Mouse (Mus musculus): ENCODE data around the gene Nap1l4. TPM values are rescaled to one million over a fixed set of nuclear protein-coding genes. Genes with fewer than 3 reads are reported as not detected.

The Nap1l4 gene
- total and polyA plus RNA-seq, 3 experiments: 98.4 to 197 (median 168) TPM

DNA sequence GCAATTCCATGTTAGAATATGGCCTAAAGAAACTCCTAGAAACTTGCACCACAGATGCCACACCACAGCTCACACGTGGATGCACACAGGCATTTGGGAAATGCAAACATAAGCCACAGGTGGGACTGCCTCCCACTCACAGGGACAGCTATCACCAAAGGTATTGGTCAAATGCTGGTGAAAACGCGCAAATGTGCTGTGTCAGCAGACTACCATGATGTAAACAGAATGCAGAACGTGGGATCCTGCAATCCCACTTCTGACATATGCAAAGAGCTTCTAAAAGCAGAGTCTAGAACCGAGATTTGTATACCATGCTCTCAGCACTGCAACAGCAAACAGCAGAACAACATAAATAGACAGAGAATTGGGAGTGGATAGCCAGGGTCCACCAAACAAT lies 34.1 kb upstream of the Nap1l4 start:
- H3K27ac ChIP-seq: no peak overlapping the region
- intact Hi-C loops (cut with DNase I): loop anchor here (5.0 kb wide), 1 partner anchor 179 kb away; no protein-coding TSS in a partner anchor
- H3K4me1 ChIP-seq (ENCODE audit: control insufficient read depth, insufficient read depth, low read length): no peaks in the 10 kb centered on the region; the same call in 1 of the 2 replicates
- H3K4me3 ChIP-seq: no peak overlapping the region
- TF ChIP-seq CTCF (IDR thresholded peaks at IDR 0.05) (no peak), POLR2A (IDR thresholded peaks at IDR 0.05; ENCODE audit: insufficient read depth, low read depth, low read length) (no peak), EP300 (IDR thresholded peaks at IDR 0.05; ENCODE audit: insufficient read depth, low read depth, low read length) (no peak)
- no peaks in the 10 kb centered on the region for H3K79me2 ChIP-seq (replicated peaks; ENCODE audit: control insufficient read depth, insufficient read depth, low read length)
- H3K27me3 ChIP-seq (ENCODE audit: control insufficient read depth, insufficient read depth, low read length): no peaks in the 10 kb centered on the region
- DNase-seq: no peak
- H3K36me3 ChIP-seq (ENCODE audit: control insufficient read depth, insufficient read depth, low read length): no peaks in the 10 kb centered on the region
- 90% methylated on average over 5 of the region's 5 CpGs for WGBS
- H3K9ac ChIP-seq (ENCODE audit: low read depth, low read length): no peak overlapping the region

- no peaks in the 10 kb centered on the region for H3K27me3 ChIP-seq (ENCODE audit: control insufficient read depth, insufficient read depth, low read length)
- TF ChIP-seq POLR2A (IDR thresholded peaks at IDR 0.05; ENCODE audit: insufficient read depth, low read depth, low read length) (no peak), CTCF (IDR thresholded peaks at IDR 0.05) (no peak), EP300 (IDR thresholded peaks at IDR 0.05; ENCODE audit: insufficient read depth, low read depth, low read length) (no peak)
- H3K4me1 ChIP-seq (ENCODE audit: control insufficient read depth, insufficient read depth, low read length): no peaks in the 10 kb centered on the region; the same call in 1 of the 2 replicates
- no peak for DNase-seq
- 95% methylated on average over 11 of the region's 11 CpGs for WGBS
- H3K27ac ChIP-seq: no peak overlapping the region
- H3K4me3 ChIP-seq: no peak overlapping the region
- no peaks in the 10 kb centered on the region for H3K79me2 ChIP-seq (replicated peaks; ENCODE audit: control insufficient read depth, insufficient read depth, low read length)
- intact Hi-C loops (cut with DNase I): no loop called here
- H3K36me3 ChIP-seq (ENCODE audit: control insufficient read depth, insufficient read depth, low read length): no peaks in the 10 kb centered on the region
- H3K9ac ChIP-seq (ENCODE audit: low read depth, low read length): no peak overlapping the region
Observed at GRCm38 (mm10) chr7:143575751-143576150, 26.8 kb upstream of the Nap1l4 start.

DNA sequence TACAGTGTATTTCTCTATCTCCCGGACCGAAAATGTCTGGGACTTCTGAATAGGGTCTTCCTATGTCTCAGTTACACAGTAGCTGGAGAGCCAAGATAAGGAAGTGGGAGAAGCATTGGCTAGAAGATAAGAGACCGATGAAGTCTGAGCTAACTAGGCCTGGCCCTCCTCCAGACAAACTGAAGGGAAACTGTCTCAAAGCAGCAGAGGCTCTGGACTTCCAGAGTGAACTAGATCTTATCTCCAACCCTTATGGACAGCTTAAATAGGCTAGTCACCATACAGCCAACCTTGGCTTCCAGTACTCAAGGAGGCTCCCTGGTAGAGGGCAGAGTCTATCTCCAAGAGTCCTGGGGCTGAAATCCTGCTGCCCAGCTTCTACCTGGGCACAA lies 16.7 kb upstream of the Nap1l4 start:
- no peak overlapping the region for H3K9ac ChIP-seq (ENCODE audit: low read depth, low read length)
- TF ChIP-seq EP300 (IDR thresholded peaks at IDR 0.05; ENCODE audit: insufficient read depth, low read depth, low read length) (no peak), CTCF (IDR thresholded peaks at IDR 0.05) (no peak), POLR2A (IDR thresholded peaks at IDR 0.05; ENCODE audit: insufficient read depth, low read depth, low read length) (no peak)
- H3K4me3 ChIP-seq: no peak overlapping the region
- WGBS: 41% methylated on average over 3 of the region's 3 CpGs
- H3K79me2 ChIP-seq (replicated peaks; ENCODE audit: control insufficient read depth, insufficient read depth, low read length): no peaks in the 10 kb centered on the region
- H3K27me3 ChIP-seq (ENCODE audit: control insufficient read depth, insufficient read depth, low read length): no peaks in the 10 kb centered on the region
- no peaks in the 10 kb centered on the region for H3K4me1 ChIP-seq (ENCODE audit: control insufficient read depth, insufficient read depth, low read length)
- H3K36me3 ChIP-seq (ENCODE audit: control insufficient read depth, insufficient read depth, low read length): no peaks in the 10 kb centered on the region
- intact Hi-C loops (cut with DNase I): no loop called here
- no peak overlapping the region for H3K27ac ChIP-seq
- no peak for DNase-seq

- Histone ChIP-seq H3K36me3 (ENCODE audit: control insufficient read depth, insufficient read depth, low read length) (no peaks in the 10 kb centered on the region), H3K27ac (no peak overlapping the region), H3K27me3 (ENCODE audit: control insufficient read depth, insufficient read depth, low read length) (no peaks in the 10 kb centered on the region), H3K4me3 (no peak overlapping the region), H3K9ac (ENCODE audit: low read depth, low read length) (no peak overlapping the region), H3K4me1 (ENCODE audit: control insufficient read depth, insufficient read depth, low read length) (no peaks in the 10 kb centered on the region), H3K79me2 (replicated peaks; ENCODE audit: control insufficient read depth, insufficient read depth, low read length) (no peaks in the 10 kb centered on the region)
- DNase-seq: no peak
- TF ChIP-seq POLR2A (IDR thresholded peaks at IDR 0.05; ENCODE audit: insufficient read depth, low read depth, low read length): no peak
- no peak for TF ChIP-seq EP300 (IDR thresholded peaks at IDR 0.05; ENCODE audit: insufficient read depth, low read depth, low read length)
- no peak for TF ChIP-seq CTCF (IDR thresholded peaks at IDR 0.05)
- WGBS: 84% methylated on average over 6 of the region's 6 CpGs
- intact Hi-C loops (cut with DNase I): no loop called here
Observed at GRCm38 (mm10) chr7:143565015-143565647, 16.2 kb upstream of the Nap1l4 start.

DNA sequence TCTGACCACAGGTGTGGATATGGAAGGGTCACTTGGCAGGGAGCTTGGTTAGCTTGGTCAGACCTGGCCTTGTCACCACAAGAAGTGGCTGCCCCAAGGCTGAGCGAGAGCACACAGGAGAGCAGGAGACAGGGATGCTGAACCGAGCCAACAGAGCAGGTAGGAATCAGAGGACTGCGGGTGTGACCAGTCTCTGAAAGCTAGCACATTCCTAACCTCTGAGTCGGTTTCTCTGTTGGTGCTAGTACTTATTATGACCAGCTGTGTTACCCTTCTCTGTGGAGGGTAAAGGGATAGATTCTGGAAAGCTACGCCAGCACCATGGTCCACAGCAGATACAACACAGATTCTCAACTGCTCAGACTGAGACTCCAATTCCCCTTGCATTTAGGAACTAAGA lies 14.9 kb upstream of the Nap1l4 start:
- Histone ChIP-seq H3K27ac (no peak overlapping the region), H3K79me2 (replicated peaks; ENCODE audit: control insufficient read depth, insufficient read depth, low read length) (no peaks in the 10 kb centered on the region), H3K4me1 (ENCODE audit: control insufficient read depth, insufficient read depth, low read length) (no peaks in the 10 kb centered on the region), H3K4me3 (no peak overlapping the region), H3K9ac (ENCODE audit: low read depth, low read length) (no peak overlapping the region), H3K36me3 (ENCODE audit: control insufficient read depth, insufficient read depth, low read length) (no peaks in the 10 kb centered on the region), H3K27me3 (ENCODE audit: control insufficient read depth, insufficient read depth, low read length) (no peaks in the 10 kb centered on the region)
- intact Hi-C loops (cut with DNase I): no loop called here
- 90% methylated on average over 5 of the region's 5 CpGs for WGBS
- no peak for DNase-seq
- TF ChIP-seq CTCF (IDR thresholded peaks at IDR 0.05) (no peak), POLR2A (IDR thresholded peaks at IDR 0.05; ENCODE audit: insufficient read depth, low read depth, low read length) (no peak), EP300 (IDR thresholded peaks at IDR 0.05; ENCODE audit: insufficient read depth, low read depth, low read length) (no peak)

DNA sequence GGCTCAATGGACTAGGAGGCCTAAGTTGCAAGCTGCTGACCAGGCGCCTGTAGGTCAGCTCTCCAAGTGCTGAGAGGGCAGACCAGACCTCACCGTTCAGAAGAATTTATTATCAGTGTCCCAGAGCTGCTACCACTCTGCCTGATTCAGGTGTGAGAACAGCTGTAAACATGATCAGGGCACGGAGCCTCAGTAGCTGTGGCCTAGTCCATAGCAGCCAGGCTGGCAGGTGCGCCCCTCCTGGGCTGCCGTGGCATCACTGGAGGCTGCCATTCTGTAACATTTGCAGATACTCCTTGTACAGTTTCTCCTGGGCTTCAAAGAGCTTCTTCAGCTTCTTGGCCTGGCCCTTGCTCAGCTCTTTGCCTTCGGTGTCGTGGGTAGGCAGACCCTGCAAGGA lies 8.7 kb upstream of the Nap1l4 start:
- Histone ChIP-seq H3K4me3 (no peak overlapping the region), H3K4me1 (ENCODE audit: control insufficient read depth, insufficient read depth, low read length) (peaks cover 2% of the 10 kb centered on the region; the same call in 1 of the 2 replicates), H3K36me3 (ENCODE audit: control insufficient read depth, insufficient read depth, low read length) (no peaks in the 10 kb centered on the region), H3K79me2 (replicated peaks; ENCODE audit: control insufficient read depth, insufficient read depth, low read length) (no peaks in the 10 kb centered on the region), H3K27ac (no peak overlapping the region), H3K27me3 (ENCODE audit: control insufficient read depth, insufficient read depth, low read length) (no peaks in the 10 kb centered on the region), H3K9ac (ENCODE audit: low read depth, low read length) (no peak overlapping the region)
- 84% methylated on average over 7 of the region's 7 CpGs for WGBS
- DNase-seq: no peak
- intact Hi-C loops (cut with DNase I): no loop called here
- no peak for TF ChIP-seq CTCF (IDR thresholded peaks at IDR 0.05)
- TF ChIP-seq POLR2A (IDR thresholded peaks at IDR 0.05; ENCODE audit: insufficient read depth, low read depth, low read length): no peak
- TF ChIP-seq EP300 (IDR thresholded peaks at IDR 0.05; ENCODE audit: insufficient read depth, low read depth, low read length): no peak

All from heart, adult 2 months (tissue).